Mouse (Mus musculus) MEL (cell line): ENCODE data around the gene Arhgap24. TPM values are rescaled to one million over a fixed set of nuclear protein-coding genes. Genes with fewer than 3 reads are reported as not detected.

Experiments
- DNase-seq: peaks from one replicate; pipeline ENCODE4 v3.0.0; 2011; ENCODE audit warnings: low read depth, low spot score
- H3K27ac ChIP-seq: 2 replicates; pipeline ENCODE4 v1.5.1; 2012; ENCODE audit warnings: low read depth, mild to moderate bottlenecking, control low read depth, low read length, moderate library complexity; ENCODE audit not compliant: control insufficient read depth
- H3K27me3 ChIP-seq, 2 experiments: fragments of 150-350 bp in 1 of 2; sonication (generic) in 1 of 2; 2 replicates each; pipeline ENCODE4 v1.6.1; 2012; ENCODE audit warnings: low read length in 2 of 2, mild to moderate bottlenecking in 2 of 2, improper control_type of control experiment in 1 of 2, moderate library complexity in 1 of 2; ENCODE audit not compliant: insufficient read depth in 2 of 2, control insufficient read depth in 1 of 2
- H3K36me3 ChIP-seq, 2 experiments: 2 replicates each; pipeline ENCODE4 v1.6.1; 2012 to 2014; ENCODE audit warnings: low read length in 2 of 2, improper control_type of control experiment in 1 of 2, inconsistent platforms in 1 of 2, mild to moderate bottlenecking in 1 of 2; ENCODE audit not compliant: insufficient read depth in 2 of 2, control insufficient read depth in 1 of 2
- H3K4me1 ChIP-seq, 2 experiments: fragments of 150-350 bp in 1 of 2; sonication (generic) in 1 of 2; 2 replicates each; pipeline ENCODE4 v1.6.1; 2012; ENCODE audit warnings: low read length in 2 of 2, improper control_type of control experiment in 1 of 2, mild to moderate bottlenecking in 1 of 2; ENCODE audit not compliant: insufficient read depth in 2 of 2, control insufficient read depth in 1 of 2
- H3K4me3 ChIP-seq, 2 experiments: fragments of 150-350 bp in 1 of 2; sonication (generic) in 1 of 2; 2 replicates each; pipeline ENCODE4 v1.5.1; 2012; ENCODE audit warnings: low read depth in 2 of 2, low read length in 2 of 2, mild to moderate bottlenecking in 2 of 2, moderate library complexity in 2 of 2, control low read depth in 1 of 2, improper control_type of control experiment in 1 of 2; ENCODE audit not compliant: control insufficient read depth in 1 of 2, insufficient read depth in 1 of 2
- H3K79me2 ChIP-seq: 2 replicates; pipeline ENCODE4 v1.6.1; 2012; ENCODE audit warnings: mild to moderate bottlenecking, low read length, moderate library complexity; ENCODE audit not compliant: control insufficient read depth, poor library complexity, insufficient read depth
- H3K9ac ChIP-seq: 2 replicates; pipeline ENCODE4 v1.6.1; 2012; ENCODE audit warnings: low read depth, mild to moderate bottlenecking, control low read depth, low read length, moderate library complexity; ENCODE audit not compliant: control insufficient read depth, poor library complexity, severe bottlenecking
- H3K9me3 ChIP-seq: fragments of 150-350 bp; sonication (generic); replicated peaks from 2 replicates; pipeline ENCODE4 v1.6.1; 2012; ENCODE audit warnings: mild to moderate bottlenecking, low read length, improper control_type of control experiment, moderate library complexity; ENCODE audit not compliant: insufficient read depth
- CHD1 ChIP-seq: IDR thresholded peaks from 2 replicates; pipeline ENCODE4 v1.6.1; 2012; ENCODE audit warnings: low read depth, mild to moderate bottlenecking, inconsistent platforms, low read length, improper control_type of control experiment
- CHD2 ChIP-seq: IDR thresholded peaks from 2 replicates; pipeline ENCODE4 v1.6.1; 2011; ENCODE audit warnings: low read length, improper control_type of control experiment
- CTCF ChIP-seq, 3 experiments: IDR thresholded peaks in 2 of 3; conservative IDR thresholded peaks in 1 of 3; 2 replicates each; pipeline ENCODE4 v1.5.1; 2011 to 2012; ENCODE audit warnings: low read length in 3 of 3, low read depth in 2 of 3, mild to moderate bottlenecking in 2 of 3, improper control_type of control experiment in 1 of 3, inconsistent platforms in 1 of 3, mixed read lengths in 1 of 3, moderate library complexity in 1 of 3; ENCODE audit not compliant: control insufficient read depth in 1 of 3, insufficient read depth in 1 of 3, poor library complexity in 1 of 3, severe bottlenecking in 1 of 3
- ETS1 ChIP-seq: IDR thresholded peaks from 2 replicates; pipeline ENCODE4 v1.6.1; 2012; ENCODE audit warnings: low read depth, mild to moderate bottlenecking, inconsistent platforms, low read length, improper control_type of control experiment, moderate library complexity
- GABPA ChIP-seq: IDR thresholded peaks from 2 replicates; pipeline ENCODE4 v1.6.1; 2012; ENCODE audit warnings: low read depth, mild to moderate bottlenecking, inconsistent platforms, low read length, improper control_type of control experiment, moderate library complexity
- GATA1 ChIP-seq: IDR thresholded peaks from 2 replicates; pipeline ENCODE4 v1.6.1; 2011; ENCODE audit warnings: low read depth, low read length, improper control_type of control experiment
- HCFC1 ChIP-seq: IDR thresholded peaks from 2 replicates; pipeline ENCODE4 v1.6.1; 2012; ENCODE audit warnings: low read depth, mild to moderate bottlenecking, inconsistent platforms, low read length, improper control_type of control experiment, moderate library complexity
- KAT2A ChIP-seq: conservative IDR thresholded peaks from 2 replicates; pipeline ENCODE4 v1.6.1; 2012; ENCODE audit warnings: low read depth, low read length, improper control_type of control experiment, inconsistent platforms
- MAFK ChIP-seq: IDR thresholded peaks from 2 replicates; pipeline ENCODE4 v1.6.1; 2011; ENCODE audit warnings: low read depth, mild to moderate bottlenecking, low read length, improper control_type of control experiment, borderline replicate concordance
- MAX ChIP-seq: IDR thresholded peaks from 2 replicates; pipeline ENCODE4 v1.6.1; 2011; ENCODE audit warnings: low read length, improper control_type of control experiment
- MAZ ChIP-seq: IDR thresholded peaks from 2 replicates; pipeline ENCODE4 v1.6.1; 2012; ENCODE audit warnings: low read depth, mild to moderate bottlenecking, inconsistent platforms, low read length, improper control_type of control experiment
- MXI1 ChIP-seq: IDR thresholded peaks from 2 replicates; pipeline ENCODE4 v1.6.1; 2011; ENCODE audit warnings: mild to moderate bottlenecking, low read depth, low read length, improper control_type of control experiment
- MYB ChIP-seq: IDR thresholded peaks from 2 replicates; pipeline ENCODE4 v1.6.1; 2011; ENCODE audit warnings: mild to moderate bottlenecking, low read depth, low read length, improper control_type of control experiment
- MYC ChIP-seq: IDR thresholded peaks from 2 replicates; pipeline ENCODE4 v1.6.1; 2011; ENCODE audit warnings: low read depth, mild to moderate bottlenecking, low read length, improper control_type of control experiment, moderate library complexity
- NRF1 ChIP-seq: IDR thresholded peaks from 2 replicates; pipeline ENCODE4 v1.6.1; 2014; ENCODE audit warnings: low read depth, mild to moderate bottlenecking, inconsistent platforms, low read length, improper control_type of control experiment, moderate library complexity; ENCODE audit not compliant: poor library complexity, insufficient read depth, severe bottlenecking
- POLR2A ChIP-seq, 2 experiments: IDR thresholded peaks; 2 replicates each; pipeline ENCODE4 v1.6.1; 2011 to 2012; ENCODE audit warnings: low read length in 2 of 2, mild to moderate bottlenecking in 2 of 2, control low read depth in 1 of 2, improper control_type of control experiment in 1 of 2, low read depth in 1 of 2, moderate library complexity in 1 of 2; ENCODE audit not compliant: control insufficient read depth in 1 of 2, insufficient read depth in 1 of 2, poor library complexity in 1 of 2
- POLR2AphosphoS2 ChIP-seq: IDR thresholded peaks from 2 replicates; pipeline ENCODE4 v1.6.1; 2011; ENCODE audit warnings: low read length, improper control_type of control experiment
- RCOR1 ChIP-seq: IDR thresholded peaks from 2 replicates; pipeline ENCODE4 v1.6.1; 2012; ENCODE audit warnings: low read depth, mild to moderate bottlenecking, inconsistent platforms, low read length, improper control_type of control experiment
- TCF12 ChIP-seq: IDR thresholded peaks from 2 replicates; pipeline ENCODE4 v1.6.1; 2014; ENCODE audit warnings: low read depth, mild to moderate bottlenecking, inconsistent platforms, low read length, improper control_type of control experiment, moderate library complexity
- USF1 ChIP-seq: IDR thresholded peaks from 2 replicates; pipeline ENCODE4 v1.6.1; 2014; ENCODE audit warnings: low read depth, mild to moderate bottlenecking, inconsistent platforms, low read length, improper control_type of control experiment, moderate library complexity
- USF2 ChIP-seq, 2 experiments: IDR thresholded peaks; 2 replicates each; pipeline ENCODE4 v1.6.1; 2011 to 2012; ENCODE audit warnings: improper control_type of control experiment in 2 of 2, low read length in 2 of 2, borderline replicate concordance in 1 of 2, inconsistent platforms in 1 of 2, low read depth in 1 of 2, mild to moderate bottlenecking in 1 of 2; ENCODE audit not compliant: insufficient read depth in 1 of 2
- ZNF384 ChIP-seq: IDR thresholded peaks from 2 replicates; pipeline ENCODE4 v1.6.1; 2012; ENCODE audit warnings: low read depth, mild to moderate bottlenecking, inconsistent platforms, low read length, improper control_type of control experiment
- polyA plus RNA-seq, 2 experiments: library from polyadenylated mRNA; stranded (reverse) in 1 of 2; unstranded in 1 of 2; fragments of >175 nt in 1 of 2; fragments of >200 nt in 1 of 2; gene quantifications; 2 replicates each; pipeline versions ENCODE4 v1.2.1 to v1.2.4; 2012; ENCODE audit warnings: low replicate concordance in 2 of 2, low read depth in 1 of 2; ENCODE audit not compliant: insufficient read length in 2 of 2, insufficient read depth in 1 of 2, missing spikeins in 1 of 2
- total RNA-seq: library from RNA; depleted of rRNA; stranded (reverse); fragments of 300-350 nt; gene quantifications from 2 replicates; pipeline ENCODE4 v1.2.3, GENCODE M21; 2012

Gene Arhgap24
- total and polyA plus RNA-seq, 3 experiments, result not detected

DNA sequence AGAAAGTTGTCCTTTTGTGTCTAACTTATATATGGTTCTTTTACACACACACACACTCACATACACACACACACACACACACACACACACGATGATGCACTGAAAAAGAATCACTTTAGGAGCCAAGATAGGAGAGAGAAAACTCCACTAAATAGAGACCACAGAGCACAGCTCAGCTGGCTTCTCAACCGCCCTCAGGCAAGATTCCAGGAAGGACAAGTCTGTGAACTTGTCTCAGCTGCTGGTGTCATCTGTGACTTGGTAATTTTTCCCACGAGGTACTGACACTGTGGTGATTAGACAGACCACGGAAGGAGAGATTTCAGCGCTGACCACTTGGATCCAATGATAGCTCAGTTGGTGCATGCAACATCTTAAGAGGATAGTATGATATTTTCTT, 420.0 kb downstream of the Arhgap24 start:
- H3K9ac ChIP-seq, result no peak overlapping the region
- no peak overlapping the region for H3K27ac ChIP-seq
- TF ChIP-seq GATA1 (no peak), USF2 (IDR thresholded peaks at IDR 0.05; ENCODE audit: borderline replicate concordance in 1 of 2, insufficient read depth in 1 of 2, low read depth in 1 of 2, low read length in 2 of 2) (no peak), CTCF (IDR thresholded peaks at IDR 0.05 in 2 of 3, conservative IDR thresholded peaks at IDR 0.05 in 1 of 3; ENCODE audit: control insufficient read depth in 1 of 3, insufficient read depth in 1 of 3, low read depth in 2 of 3, low read length in 3 of 3, poor library complexity in 1 of 3, severe bottlenecking in 1 of 3) (no peak), CHD2 (no peak), HCFC1 (no peak), USF1 (no peak), KAT2A (no peak), POLR2AphosphoS2 (no peak), MYC (no peak)
- TF ChIP-seq, all 39 proteins: peak for 0
- Histone ChIP-seq H3K4me3 (no peak overlapping the region), H3K9me3 (no peaks in the 10 kb centered on the region), H3K36me3 (no peaks in the 10 kb centered on the region), H3K4me1 (no peaks in the 10 kb centered on the region), H3K27me3 (no peaks in the 10 kb centered on the region), H3K79me2 (no peaks in the 10 kb centered on the region)
- no peak for DNase-seq

DNA sequence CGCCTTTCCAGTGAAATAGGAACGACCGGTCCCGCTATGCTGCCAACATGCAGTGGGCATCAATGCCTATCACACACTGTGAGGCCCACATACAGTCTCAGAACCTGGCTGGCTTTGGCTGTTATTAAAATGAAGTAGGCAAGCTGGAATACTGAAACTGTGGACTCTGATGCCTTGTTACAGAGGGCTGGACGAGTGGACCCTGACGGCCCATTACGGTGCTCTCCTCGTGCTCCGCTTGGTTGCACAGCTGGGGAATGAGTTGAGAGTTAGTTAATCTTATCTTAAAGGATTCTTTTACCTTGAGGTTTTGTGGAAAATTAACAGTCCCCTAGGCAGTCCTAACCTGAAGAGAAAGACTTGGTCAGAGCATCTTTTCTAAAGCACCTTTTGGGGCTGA, 422.3 kb downstream of the Arhgap24 start:
- no peak for TF ChIP-seq USF1
- no peak for TF ChIP-seq CHD1
- TF ChIP-seq CHD2, result no peak
- no peak for TF ChIP-seq HCFC1
- no peak for TF ChIP-seq GABPA
- no peak for TF ChIP-seq TCF12
- no peak for TF ChIP-seq POLR2AphosphoS2
- no peak for TF ChIP-seq POLR2A (IDR thresholded peaks at IDR 0.05; ENCODE audit: control insufficient read depth in 1 of 2, insufficient read depth in 1 of 2, low read depth in 1 of 2, low read length in 2 of 2, poor library complexity in 1 of 2)
- TF ChIP-seq ETS1, result no peak
- Histone ChIP-seq H3K9me3 (no peaks in the 10 kb centered on the region), H3K9ac (no peak overlapping the region), H3K27me3 (no peaks in the 10 kb centered on the region), H3K36me3 (no peaks in the 10 kb centered on the region), H3K4me1 (no peaks in the 10 kb centered on the region), H3K79me2 (no peaks in the 10 kb centered on the region), H3K4me3 (no peak overlapping the region), H3K27ac (no peak overlapping the region)
- DNase-seq, result no peak

DNA sequence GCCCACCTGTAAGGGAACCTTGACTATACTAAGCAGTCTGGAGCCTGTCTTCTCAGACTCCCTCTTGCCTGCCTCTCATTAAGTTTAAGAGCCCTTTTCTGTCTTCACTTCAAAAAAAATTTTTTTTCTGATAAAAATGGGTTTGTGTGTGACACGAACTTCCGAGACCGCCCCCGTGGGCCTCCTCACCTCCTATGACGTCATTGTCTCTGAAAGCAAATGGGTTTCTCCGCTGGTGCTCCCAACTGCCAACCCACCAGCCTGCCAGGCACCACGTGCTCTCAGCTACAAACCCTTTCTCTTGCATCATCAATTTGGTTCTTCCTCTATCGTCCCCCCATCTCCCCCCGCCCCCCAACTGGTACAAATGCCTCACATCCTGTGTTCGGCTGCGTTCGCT, 422.9 kb downstream of the Arhgap24 start:
- Histone ChIP-seq H3K9me3 (no peaks in the 10 kb centered on the region), H3K36me3 (no peaks in the 10 kb centered on the region), H3K27ac (no peak overlapping the region), H3K9ac (no peak overlapping the region), H3K4me1 (no peaks in the 10 kb centered on the region), H3K4me3 (no peak overlapping the region), H3K27me3 (no peaks in the 10 kb centered on the region), H3K79me2 (no peaks in the 10 kb centered on the region)
- TF ChIP-seq CTCF (IDR thresholded peaks at IDR 0.05 in 2 of 3, conservative IDR thresholded peaks at IDR 0.05 in 1 of 3; ENCODE audit: control insufficient read depth in 1 of 3, insufficient read depth in 1 of 3, low read depth in 2 of 3, low read length in 3 of 3, poor library complexity in 1 of 3, severe bottlenecking in 1 of 3), result no peak
- TF ChIP-seq MAZ, result no peak
- no peak for TF ChIP-seq RCOR1
- TF ChIP-seq ZNF384, result no peak
- TF ChIP-seq MYB, result no peak
- no peak for TF ChIP-seq POLR2AphosphoS2
- TF ChIP-seq USF1, result no peak
- no peak for TF ChIP-seq MAX
- TF ChIP-seq MXI1, result no peak
- no peak for TF ChIP-seq MYC
- TF ChIP-seq CHD2, result no peak
- TF ChIP-seq NRF1, result no peak
- no peak for TF ChIP-seq HCFC1
- no peak for TF ChIP-seq TCF12
- no peak for TF ChIP-seq ETS1
- no peak for TF ChIP-seq MAFK
- no peak for DNase-seq
